Mouse (Mus musculus) liver, embryonic 13.5 days (tissue): Measurements from ENCODE around the gene Bcl2l13. TPM values are rescaled to one million over a fixed set of nuclear protein-coding genes. Genes with fewer than 3 reads are reported as not detected.
"Not testable (repeated sequence)": the region's sequence is repeated elsewhere in the genome, so short reads cannot be mapped to it uniquely, and the experiment has no call there.

Experiments used
- ATAC-seq: fragments of 200-750 bp; cut with Nextera tagmentation; 2 replicates; pipeline ENCODE4 v1.8.0; 2017; ENCODE audit warnings: low read depth, mild to moderate bottlenecking, moderate number of reproducible peaks, moderate library complexity
- DNase-seq: peaks from one replicate; pipeline ENCODE4 v3.0.0; 2022
- H3K27ac ChIP-seq: fragments of 300-500 bp; sonication (generic); 2 replicates; pipeline ENCODE4 v1.5.1; 2015; ENCODE audit warnings: moderate library complexity, mild to moderate bottlenecking, inconsistent platforms
- H3K27me3 ChIP-seq: fragments of 300-500 bp; sonication (generic); 2 replicates; pipeline ENCODE4 v1.6.1; 2015; ENCODE audit warnings: mild to moderate bottlenecking, inconsistent platforms
- H3K36me3 ChIP-seq: fragments of 300-500 bp; sonication (generic); 2 replicates; pipeline ENCODE4 v1.6.1; 2015; ENCODE audit warnings: mild to moderate bottlenecking, inconsistent platforms
- H3K4me1 ChIP-seq: fragments of 300-500 bp; sonication (generic); replicated peaks from 2 replicates; pipeline ENCODE4 v1.6.1; 2015; ENCODE audit warnings: inconsistent platforms
- H3K4me2 ChIP-seq: fragments of 300-500 bp; sonication (generic); 2 replicates; pipeline ENCODE4 v1.6.1; 2015; ENCODE audit warnings: inconsistent platforms, mild to moderate bottlenecking, moderate library complexity
- H3K4me3 ChIP-seq: fragments of 300-500 bp; sonication (generic); replicated peaks from 2 replicates; pipeline ENCODE4 v1.5.1; 2015; ENCODE audit warnings: mild to moderate bottlenecking, inconsistent platforms
- H3K9ac ChIP-seq: fragments of 300-500 bp; sonication (generic); 2 replicates; pipeline ENCODE4 v1.6.1; 2015; ENCODE audit warnings: mild to moderate bottlenecking, inconsistent platforms
- H3K9me3 ChIP-seq: fragments of 300-500 bp; sonication (generic); replicated peaks from 2 replicates; pipeline ENCODE4 v1.6.1; 2016; ENCODE audit warnings: inconsistent platforms
- WGBS: fragments of 180-500 bp; shearing (Covaris S2); methylation state at CpG from one replicate; pipeline ENCODE4 v1.1.7; 2015; ENCODE audit not compliant: insufficient replicate concordance; 5-methylcytosine and 5-hydroxymethylcytosine counted together
- polyA plus RNA-seq: library from polyadenylated mRNA; unstranded; fragments of >200 nt; fragmentation: Nextera tagmentation; extraction: Ambion mirVana; gene quantifications from 2 replicates; pipeline ENCODE4 v1.2.1, GENCODE M21; 2015

The Bcl2l13 gene
- polyA plus RNA-seq, 1 experiment from 2014 or later = 37.7 TPM

- DNase-seq (peak; percentile 43), ATAC-seq (peak; percentile 70)
- no peaks in the 10 kb centered on the region for H3K27me3 ChIP-seq
- no peak overlapping the region for H3K4me3 ChIP-seq
- peaks cover 33% of the 10 kb centered on the region for H3K4me1 ChIP-seq
- H3K27ac ChIP-seq = peak overlapping the region; percentile 48; the same call in 1 of the 2 replicates
- peaks cover 27% of the 10 kb centered on the region; the same call in 1 of the 2 replicates for H3K36me3 ChIP-seq
- WGBS = 37% methylated on average over 5 of the region's 5 CpGs
- H3K4me2 ChIP-seq = no peak overlapping the region
- H3K9ac ChIP-seq = no peak overlapping the region
- no peaks in the 10 kb centered on the region for H3K9me3 ChIP-seq
Measured at GRCm38 (mm10) chr6:120903450-120903912, 67.5 kb downstream of the Bcl2l13 start.

GRCm38 (mm10) chr6:120903961-120904360 is 67.9 kb downstream of the Bcl2l13 start:
- Histone ChIP-seq H3K9me3 (no peaks in the 10 kb centered on the region), H3K9ac (no peak overlapping the region), H3K36me3 (peaks cover 22% of the 10 kb centered on the region; the same call in 1 of the 2 replicates), H3K4me2 (no peak overlapping the region), H3K4me1 (peaks cover 33% of the 10 kb centered on the region), H3K27ac (peak overlapping the region; percentile 48), H3K4me3 (no peak overlapping the region), H3K27me3 (no peaks in the 10 kb centered on the region)
- WGBS = 65% methylated on average over 11 of the region's 11 CpGs
- DNase-seq (no peak), ATAC-seq (no peak)

GRCm38 (mm10) chr6:120905111-120905510 is 69.1 kb downstream of the Bcl2l13 start:
- Histone ChIP-seq H3K9ac (no peak overlapping the region), H3K27me3 (no peaks in the 10 kb centered on the region), H3K36me3 (peaks cover 14% of the 10 kb centered on the region; the same call in 1 of the 2 replicates), H3K27ac (0 out of 2 replicates have a peak overlapping the region, but pooled peaks have one; percentile 48), H3K4me3 (no peak overlapping the region), H3K9me3 (no peaks in the 10 kb centered on the region), H3K4me1 (peaks cover 33% of the 10 kb centered on the region), H3K4me2 (no peak overlapping the region)
- ATAC-seq (no peak), DNase-seq (no peak)
- WGBS = 76% methylated on average over 5 of the region's 5 CpGs

- no peak for DNase-seq
- H3K36me3 ChIP-seq = peaks cover 10% of the 10 kb centered on the region; the same call in 1 of the 2 replicates
- H3K27me3 ChIP-seq = no peaks in the 10 kb centered on the region
- peaks cover 41% of the 10 kb centered on the region for H3K4me1 ChIP-seq
- no peak overlapping the region for H3K4me3 ChIP-seq
- no peak overlapping the region for H3K9ac ChIP-seq
- ATAC-seq = no peak
- H3K4me2 ChIP-seq = no peak overlapping the region
- 85% methylated on average over 6 of the region's 6 CpGs for WGBS
- no peaks in the 10 kb centered on the region for H3K9me3 ChIP-seq
- H3K27ac ChIP-seq = no peak overlapping the region
Measured at GRCm38 (mm10) chr6:120906521-120906920, 70.5 kb downstream of the Bcl2l13 start.

- not testable (repeated sequence) for H3K4me3 ChIP-seq, ATAC-seq, H3K27ac ChIP-seq, H3K9ac ChIP-seq, H3K27me3 ChIP-seq, DNase-seq, H3K9me3 ChIP-seq, H3K4me2 ChIP-seq, H3K36me3 ChIP-seq
- peaks cover 46% of the 10 kb centered on the region for H3K4me1 ChIP-seq
- WGBS = 71% methylated on average over 10 of the region's 10 CpGs
Measured at GRCm38 (mm10) chr6:120907876-120908597, 72.0 kb downstream of the Bcl2l13 start.

- H3K27me3 ChIP-seq = no peaks in the 10 kb centered on the region
- H3K27ac ChIP-seq = no peak overlapping the region
- H3K9me3 ChIP-seq = no peaks in the 10 kb centered on the region
- peaks cover 13% of the 10 kb centered on the region; the same call in 1 of the 2 replicates for H3K36me3 ChIP-seq
- no peak for ATAC-seq
- H3K4me3 ChIP-seq = no peak overlapping the region
- H3K9ac ChIP-seq = no peak overlapping the region
- WGBS = 61% methylated on average over 3 of the region's 3 CpGs
- H3K4me2 ChIP-seq = no peak overlapping the region
- H3K4me1 ChIP-seq = peaks cover 49% of the 10 kb centered on the region
- no peak for DNase-seq
Measured at GRCm38 (mm10) chr6:120909501-120909900, 73.5 kb downstream of the Bcl2l13 start.

- ATAC-seq (no peak), DNase-seq (no peak)
- Histone ChIP-seq H3K27me3 (no peaks in the 10 kb centered on the region), H3K36me3 (peaks cover 13% of the 10 kb centered on the region; the same call in 1 of the 2 replicates), H3K4me1 (peaks cover 62% of the 10 kb centered on the region), H3K9me3 (no peaks in the 10 kb centered on the region), H3K4me3 (no peak overlapping the region), H3K9ac (peak overlapping the region; percentile 26; the same call in 1 of the 2 replicates), H3K4me2 (peak overlapping the region; percentile 8; the same call in 1 of the 2 replicates), H3K27ac (peak overlapping the region; percentile 72)
- 53% methylated on average over 13 of the region's 13 CpGs for WGBS
Measured at GRCm38 (mm10) chr6:120911213-120912007, 75.4 kb downstream of the Bcl2l13 start.

- Histone ChIP-seq H3K9me3 (no peaks in the 10 kb centered on the region), H3K4me2 (no peak overlapping the region), H3K4me1 (peaks cover 68% of the 10 kb centered on the region), H3K4me3 (no peak overlapping the region), H3K27ac (0 out of 2 replicates have a peak overlapping the region, but pooled peaks have one; percentile 89), H3K9ac (no peak overlapping the region), H3K27me3 (no peaks in the 10 kb centered on the region), H3K36me3 (0 out of 2 replicates have a peak, but pooled peaks cover 5% of the 10 kb centered on the region)
- no peak for DNase-seq
- ATAC-seq = no peak
- WGBS = 61% methylated on average over 2 of the region's 2 CpGs
Measured at GRCm38 (mm10) chr6:120912931-120913330, 76.9 kb downstream of the Bcl2l13 start.

GRCm38 (mm10) chr6:120913783-120914182 is 77.8 kb downstream of the Bcl2l13 start:
- Histone ChIP-seq H3K4me2 (peak overlapping the region; percentile 98; the same call in 1 of the 2 replicates), H3K27ac (peak overlapping the region; percentile 89), H3K4me1 (peaks cover 68% of the 10 kb centered on the region), H3K27me3 (no peaks in the 10 kb centered on the region), H3K36me3 (0 out of 2 replicates have a peak, but pooled peaks cover 5% of the 10 kb centered on the region), H3K4me3 (no peak overlapping the region), H3K9me3 (no peaks in the 10 kb centered on the region), H3K9ac (peak overlapping the region; percentile 83; the same call in 1 of the 2 replicates)
- DNase-seq (no peak), ATAC-seq (no peak)
- WGBS = 73% methylated on average over 8 of the region's 8 CpGs

GRCm38 (mm10) chr6:120914533-120914910 is 78.5 kb downstream of the Bcl2l13 start:
- Histone ChIP-seq H3K4me2 (peak overlapping the region; percentile 98), H3K27me3 (no peaks in the 10 kb centered on the region), H3K9me3 (no peaks in the 10 kb centered on the region), H3K36me3 (0 out of 2 replicates have a peak, but pooled peaks cover 5% of the 10 kb centered on the region), H3K27ac (peak overlapping the region; percentile 89), H3K4me3 (peak overlapping the region; percentile 75), H3K9ac (peak overlapping the region; percentile 83), H3K4me1 (peaks cover 68% of the 10 kb centered on the region)
- 13% methylated on average over 4 of the region's 4 CpGs for WGBS
- peak; percentile 46 for ATAC-seq
- DNase-seq = peak; percentile 49
